Mouse (Mus musculus) heart, embryonic 15.5 days (tissue): Measurements from ENCODE around the gene Nudt3. TPM values are rescaled to one million over a fixed set of nuclear protein-coding genes. Genes with fewer than 3 reads are reported as not detected.

Source experiments
- ATAC-seq: fragments of 200-750 bp; cut with Nextera tagmentation; replicated peaks from 2 replicates; pipeline ENCODE4 v1.8.0; 2017; ENCODE audit warnings: low read depth, moderate TSS enrichment; ENCODE audit not compliant: insufficient number of reproducible peaks, insufficient read depth, low FRiP score
- H3K27ac ChIP-seq: fragments of 300-500 bp; sonication (generic); 2 replicates; pipeline ENCODE4 v1.5.1; 2015; ENCODE audit warnings: mild to moderate bottlenecking, inconsistent platforms
- H3K27me3 ChIP-seq: fragments of 300-500 bp; sonication (generic); 2 replicates; pipeline ENCODE4 v1.6.1; 2015; ENCODE audit warnings: inconsistent platforms
- H3K36me3 ChIP-seq: fragments of 300-500 bp; sonication (generic); 2 replicates; pipeline ENCODE4 v1.6.1; 2015; ENCODE audit warnings: mild to moderate bottlenecking, inconsistent platforms
- H3K4me1 ChIP-seq: fragments of 300-500 bp; sonication (generic); replicated peaks from 2 replicates; pipeline ENCODE4 v1.6.1; 2015; ENCODE audit warnings: inconsistent platforms
- H3K4me2 ChIP-seq: fragments of 300-500 bp; sonication (generic); 2 replicates; pipeline ENCODE4 v1.6.1; 2015; ENCODE audit warnings: inconsistent platforms, mild to moderate bottlenecking, moderate library complexity
- H3K4me3 ChIP-seq: fragments of 300-500 bp; sonication (generic); 2 replicates; pipeline ENCODE4 v1.5.1; 2015; ENCODE audit warnings: mild to moderate bottlenecking, inconsistent platforms
- H3K9ac ChIP-seq: fragments of 300-500 bp; sonication (generic); 2 replicates; pipeline ENCODE4 v1.6.1; 2015; ENCODE audit warnings: mild to moderate bottlenecking, inconsistent platforms
- H3K9me3 ChIP-seq: fragments of 300-500 bp; sonication (generic); replicated peaks from 2 replicates; pipeline ENCODE4 v1.6.1; 2016; ENCODE audit warnings: inconsistent platforms
- WGBS: fragments of 180-500 bp; shearing (Covaris S2); methylation state at CpG from one replicate; pipeline ENCODE4 v1.1.7; 2015; ENCODE audit warnings: mixed read lengths; 5-methylcytosine and 5-hydroxymethylcytosine counted together
- polyA plus RNA-seq: library from polyadenylated mRNA; unstranded; fragments of >200 nt; fragmentation: Nextera tagmentation; extraction: Ambion mirVana; gene quantifications from 2 replicates; pipeline ENCODE4 v1.2.1, GENCODE M21; 2015

Nudt3 gene
- polyA plus RNA-seq, 1 experiment from 2014 or later, result 132 TPM

DNA sequence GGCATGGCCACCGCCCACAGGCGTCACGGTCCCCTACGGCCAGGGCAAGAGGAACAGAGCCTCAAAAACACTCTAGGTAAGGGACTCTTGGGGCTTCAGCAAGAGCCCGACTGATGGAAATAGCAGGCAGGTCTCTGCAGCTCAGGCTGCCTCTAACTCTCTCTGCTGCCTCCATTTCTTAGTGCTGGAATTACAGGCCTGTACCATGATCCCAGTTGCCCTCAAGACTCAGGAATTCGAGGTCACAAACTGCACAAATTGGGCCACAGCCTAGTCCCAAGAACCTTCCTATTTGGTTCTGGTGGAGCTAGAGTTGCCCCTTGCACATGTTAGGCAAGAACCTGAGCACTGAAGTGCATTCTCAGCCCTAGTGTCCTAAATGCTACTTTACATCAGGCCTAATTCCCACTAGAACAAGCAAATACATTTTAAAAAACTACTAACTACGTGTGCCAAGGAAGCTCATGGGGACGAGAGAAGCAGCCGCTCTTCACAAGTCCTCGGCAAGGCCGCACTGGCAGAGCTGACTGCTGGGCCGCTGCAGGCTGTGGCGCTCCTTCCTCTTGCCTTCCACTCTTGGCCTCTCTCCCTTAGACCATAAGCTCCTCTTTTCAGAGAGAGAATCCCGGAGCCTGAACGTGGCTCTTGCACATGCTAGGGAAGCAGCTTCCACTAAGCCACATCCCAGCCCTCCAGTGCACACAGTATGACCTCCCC is 27.5 kb downstream of the Nudt3 start:
- no peaks in the 10 kb centered on the region for H3K27me3 ChIP-seq
- peak overlapping the region; percentile 5; the same call in 1 of the 2 replicates for H3K4me2 ChIP-seq
- H3K27ac ChIP-seq, result peak overlapping the region; percentile 97
- WGBS, result 51% methylated on average over 15 of the region's 15 CpGs
- ATAC-seq, result no peak; the same call in 1 of the 2 replicates
- H3K4me1 ChIP-seq, result peaks cover 74% of the 10 kb centered on the region
- H3K4me3 ChIP-seq, result no peak overlapping the region
- H3K36me3 ChIP-seq, result peaks cover 25% of the 10 kb centered on the region
- peak overlapping the region; percentile 30; the same call in 1 of the 2 replicates for H3K9ac ChIP-seq
- H3K9me3 ChIP-seq, result no peaks in the 10 kb centered on the region

DNA sequence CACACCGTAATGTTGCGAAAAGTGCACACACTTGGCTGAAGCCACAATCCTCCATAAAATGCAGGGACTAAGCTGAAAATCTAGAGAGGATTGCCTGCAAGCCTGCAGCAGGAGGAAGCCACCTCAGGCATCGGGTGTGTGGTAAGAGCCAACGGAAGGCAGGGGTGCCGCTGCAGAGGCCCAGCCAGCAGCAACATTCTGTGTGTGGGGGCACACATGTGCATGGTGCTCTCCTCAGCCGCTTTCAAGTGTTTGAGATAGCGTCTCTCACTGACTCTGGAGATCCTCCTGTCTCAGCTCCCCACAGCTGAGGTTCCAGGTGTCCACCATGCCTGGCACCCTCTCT is 30.8 kb downstream of the Nudt3 start:
- ATAC-seq, result no peak
- 86% methylated on average over 7 of the region's 7 CpGs for WGBS
- H3K27ac ChIP-seq, result no peak overlapping the region
- peaks cover 82% of the 10 kb centered on the region for H3K4me1 ChIP-seq
- H3K9ac ChIP-seq, result no peak overlapping the region
- no peak overlapping the region for H3K4me3 ChIP-seq
- peaks cover 25% of the 10 kb centered on the region for H3K36me3 ChIP-seq
- H3K27me3 ChIP-seq, result no peaks in the 10 kb centered on the region
- no peak overlapping the region for H3K4me2 ChIP-seq
- H3K9me3 ChIP-seq, result no peaks in the 10 kb centered on the region

DNA sequence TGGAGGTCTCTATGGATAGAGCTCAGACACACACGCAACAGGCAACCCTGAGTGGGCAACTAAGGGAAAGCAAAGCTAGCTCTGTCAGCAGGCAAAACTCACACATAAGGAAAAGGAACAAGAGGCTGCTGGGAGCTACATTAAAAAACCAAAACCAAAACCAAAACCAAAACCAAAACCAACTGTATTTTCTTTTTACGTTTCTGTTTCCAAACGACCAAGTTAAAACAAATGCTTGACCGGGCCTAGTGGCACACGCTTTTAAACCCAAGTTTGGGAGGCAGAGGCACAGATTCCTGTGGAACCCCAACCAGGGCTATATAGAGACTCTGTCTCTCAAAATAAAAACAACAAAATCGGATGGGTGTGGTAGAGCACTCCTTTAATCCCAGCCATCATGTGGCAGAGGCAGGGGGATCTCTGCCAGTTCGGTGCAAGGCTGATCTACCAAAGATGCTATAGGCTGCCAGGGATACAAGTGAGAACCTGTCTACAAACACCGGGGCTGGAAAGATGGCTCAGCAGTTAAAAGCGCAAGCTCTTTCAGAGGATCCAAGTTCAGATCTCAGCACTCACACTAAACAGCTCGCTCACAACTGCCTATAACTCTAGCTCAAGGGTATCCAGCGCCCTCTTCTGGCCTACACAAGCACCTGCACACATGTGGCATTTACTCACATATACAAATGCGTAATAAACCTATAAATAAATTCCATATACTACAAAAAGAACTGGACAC is 31.3 kb downstream of the Nudt3 start:
- Histone ChIP-seq H3K4me1 (peaks cover 82% of the 10 kb centered on the region), H3K27me3 (no peaks in the 10 kb centered on the region), H3K36me3 (peaks cover 25% of the 10 kb centered on the region), H3K4me3 (no peak overlapping the region), H3K9me3 (no peaks in the 10 kb centered on the region), H3K27ac (peak overlapping the region; percentile 39), H3K4me2 (no peak overlapping the region), H3K9ac (no peak overlapping the region)
- 84% methylated on average over 12 of the region's 12 CpGs for WGBS
- ATAC-seq, result no peak

DNA sequence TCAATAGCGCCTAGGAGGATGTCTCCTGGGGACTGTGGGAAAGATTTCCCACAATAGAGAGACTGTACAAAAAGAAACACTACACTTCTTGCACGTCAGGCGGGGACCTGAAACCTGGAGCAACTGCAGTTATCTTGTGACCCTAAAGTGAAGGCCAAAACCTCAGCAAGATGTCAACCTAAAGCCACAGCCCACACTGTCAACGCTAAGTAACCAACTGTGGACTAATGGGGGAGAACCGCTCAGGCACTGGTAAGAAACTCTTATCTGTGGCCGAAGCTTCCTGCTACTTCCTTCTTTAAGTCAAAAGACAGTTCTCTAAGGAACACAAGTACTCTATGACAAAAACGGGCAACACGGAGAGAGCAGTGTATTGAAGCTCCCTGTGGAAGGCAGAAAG is 35.1 kb downstream of the Nudt3 start:
- peaks cover 74% of the 10 kb centered on the region for H3K4me1 ChIP-seq
- no peak for ATAC-seq
- H3K4me3 ChIP-seq, result no peak overlapping the region
- no peak overlapping the region for H3K9ac ChIP-seq
- H3K36me3 ChIP-seq, result peaks cover 25% of the 10 kb centered on the region; the same call in 1 of the 2 replicates
- H3K4me2 ChIP-seq, result no peak overlapping the region
- H3K27ac ChIP-seq, result peak overlapping the region; percentile 95
- no peaks in the 10 kb centered on the region for H3K9me3 ChIP-seq
- WGBS, result 54% methylated on average over 8 of the region's 8 CpGs
- H3K27me3 ChIP-seq, result no peaks in the 10 kb centered on the region

DNA sequence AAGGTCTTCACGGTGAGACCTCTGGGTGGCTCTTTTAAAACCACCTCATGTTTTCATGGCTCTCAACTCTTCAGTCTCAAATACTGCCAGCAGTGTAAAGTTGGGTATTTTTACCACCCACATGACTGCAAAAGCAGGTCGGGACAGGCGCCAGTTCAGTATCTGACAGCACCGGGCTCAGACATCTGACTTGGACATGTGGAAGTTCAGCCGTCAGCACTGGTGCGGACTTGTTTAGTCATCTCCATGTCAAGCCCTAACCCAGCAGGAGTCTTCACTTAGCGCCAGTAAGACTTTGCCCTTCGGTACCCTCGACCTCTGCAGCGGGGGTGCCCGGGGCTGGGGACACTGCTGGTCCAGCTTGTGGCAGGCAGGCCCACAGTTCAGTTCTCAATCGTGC is 36.0 kb downstream of the Nudt3 start:
- H3K9me3 ChIP-seq, result no peaks in the 10 kb centered on the region
- peaks cover 26% of the 10 kb centered on the region for H3K36me3 ChIP-seq
- 31% methylated on average over 12 of the region's 12 CpGs for WGBS
- peak overlapping the region; percentile 46 for H3K4me2 ChIP-seq
- peak; percentile 78 for ATAC-seq
- H3K9ac ChIP-seq, result peak overlapping the region; percentile 44; the same call in 1 of the 2 replicates
- H3K4me3 ChIP-seq, result no peak overlapping the region
- H3K4me1 ChIP-seq, result peaks cover 73% of the 10 kb centered on the region
- H3K27ac ChIP-seq, result peak overlapping the region; percentile 95
- no peaks in the 10 kb centered on the region for H3K27me3 ChIP-seq

DNA sequence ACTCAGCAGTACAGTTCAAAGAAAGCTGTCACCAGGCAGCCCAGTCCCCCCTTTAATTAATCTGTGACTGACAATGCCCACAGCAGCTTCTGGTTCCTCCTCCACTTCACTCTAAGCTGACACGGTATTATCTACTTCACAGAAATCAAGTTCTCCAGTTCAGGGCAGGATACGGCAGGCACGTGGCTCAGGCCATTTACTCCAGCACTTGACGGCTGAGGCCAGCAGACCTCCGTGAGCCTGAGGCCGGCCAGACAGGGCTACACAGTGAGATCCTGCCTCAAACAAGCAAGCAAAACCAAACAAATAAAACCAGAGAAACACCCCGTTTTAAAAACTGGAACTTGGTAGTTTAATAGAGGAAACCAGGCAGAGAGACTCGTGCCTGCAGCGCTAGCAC is 36.6 kb downstream of the Nudt3 start:
- peak overlapping the region; percentile 44; the same call in 1 of the 2 replicates for H3K9ac ChIP-seq

DNA sequence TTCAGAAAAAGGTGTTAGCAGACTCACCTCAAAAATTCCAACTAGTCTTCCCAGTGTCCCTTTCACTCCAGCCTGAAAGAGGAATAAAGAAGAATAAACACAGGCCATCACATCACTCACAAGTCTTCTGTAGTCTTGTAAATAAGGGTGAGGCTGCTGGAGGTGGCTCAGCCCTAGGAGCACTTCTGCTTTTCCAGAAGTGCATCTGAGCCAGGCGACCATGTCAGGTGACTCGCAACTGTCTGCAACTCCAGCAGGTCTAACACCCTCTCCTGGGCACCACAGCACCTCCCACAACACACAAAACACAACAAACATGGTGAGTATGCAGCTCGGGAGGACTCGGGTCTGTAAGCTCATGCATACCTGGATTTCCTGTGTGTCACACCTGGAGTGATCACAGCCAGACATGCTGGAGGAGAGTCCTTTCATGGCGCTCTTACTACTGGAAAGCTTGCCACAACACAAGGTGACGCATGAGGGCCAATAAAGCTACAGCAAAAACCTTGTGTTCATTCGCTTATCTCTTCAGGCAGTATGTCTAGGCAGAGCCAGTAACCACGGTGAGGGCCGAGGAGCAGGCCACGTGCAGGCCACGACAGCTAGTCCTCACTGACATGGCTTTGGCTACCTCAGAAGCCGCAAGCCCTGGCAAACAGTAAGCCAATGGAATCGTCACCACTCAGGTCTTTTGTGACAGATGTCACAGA is 40.0 kb downstream of the Nudt3 start:
- 76% methylated on average over 13 of the region's 13 CpGs for WGBS
- ATAC-seq, result no peak
- Histone ChIP-seq H3K4me3 (no peak overlapping the region), H3K4me2 (no peak overlapping the region), H3K4me1 (peaks cover 41% of the 10 kb centered on the region), H3K9ac (no peak overlapping the region), H3K27ac (no peak overlapping the region), H3K36me3 (peaks cover 62% of the 10 kb centered on the region), H3K27me3 (no peaks in the 10 kb centered on the region), H3K9me3 (no peaks in the 10 kb centered on the region)

More for the DNA sequence above, 36.6 kb downstream of the Nudt3 start:
- Histone ChIP-seq H3K9me3 (no peaks in the 10 kb centered on the region), H3K27me3 (no peaks in the 10 kb centered on the region), H3K36me3 (peaks cover 32% of the 10 kb centered on the region), H3K4me1 (peaks cover 67% of the 10 kb centered on the region), H3K27ac (peak overlapping the region; percentile 95), H3K4me3 (no peak overlapping the region), H3K4me2 (peak overlapping the region; percentile 46)
- WGBS, result 42% methylated on average over 9 of the region's 9 CpGs
- peak; percentile 63; the same call in 1 of the 2 replicates for ATAC-seq

DNA sequence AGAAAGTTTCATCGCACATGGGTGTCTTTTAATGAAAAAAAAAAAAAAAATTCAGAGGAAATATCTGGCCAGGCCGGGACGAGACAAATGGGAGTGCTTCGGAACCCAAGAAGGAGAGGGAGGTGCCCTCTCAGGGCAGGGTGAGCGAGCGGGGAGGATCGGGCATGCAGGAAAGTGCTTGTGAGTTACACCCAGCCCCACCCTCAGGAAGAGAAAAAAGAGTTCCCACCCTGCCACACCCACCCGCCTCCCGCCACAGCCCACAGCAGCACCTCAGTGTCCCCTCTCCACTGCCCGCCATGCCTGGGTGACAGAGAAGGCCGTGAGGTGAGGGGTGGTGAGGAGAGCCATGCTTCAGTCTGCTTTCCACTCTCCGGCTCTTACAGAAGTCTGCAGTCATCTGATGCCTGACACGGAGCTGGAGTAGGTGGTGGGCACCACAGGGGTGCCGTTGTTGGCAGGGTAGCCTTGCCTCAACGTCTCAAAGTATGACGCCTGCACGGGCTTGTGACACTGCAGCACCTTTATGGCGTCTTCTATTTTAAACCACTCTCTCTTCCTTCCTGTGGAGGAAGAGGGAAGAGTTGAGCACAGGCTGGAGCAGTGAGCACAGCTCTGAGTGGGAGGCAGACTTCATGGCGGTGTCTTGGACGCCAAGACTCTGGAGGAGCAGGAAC is 42.8 kb downstream of the Nudt3 start:
- ATAC-seq, result no peak
- no peak overlapping the region for H3K4me3 ChIP-seq
- H3K9ac ChIP-seq, result no peak overlapping the region
- H3K4me1 ChIP-seq, result peaks cover 30% of the 10 kb centered on the region
- no peak overlapping the region for H3K27ac ChIP-seq
- H3K36me3 ChIP-seq, result peaks cover 75% of the 10 kb centered on the region
- WGBS, result 82% methylated on average over 20 of the region's 20 CpGs
- no peak overlapping the region for H3K4me2 ChIP-seq
- H3K27me3 ChIP-seq, result no peaks in the 10 kb centered on the region
- no peaks in the 10 kb centered on the region for H3K9me3 ChIP-seq

DNA sequence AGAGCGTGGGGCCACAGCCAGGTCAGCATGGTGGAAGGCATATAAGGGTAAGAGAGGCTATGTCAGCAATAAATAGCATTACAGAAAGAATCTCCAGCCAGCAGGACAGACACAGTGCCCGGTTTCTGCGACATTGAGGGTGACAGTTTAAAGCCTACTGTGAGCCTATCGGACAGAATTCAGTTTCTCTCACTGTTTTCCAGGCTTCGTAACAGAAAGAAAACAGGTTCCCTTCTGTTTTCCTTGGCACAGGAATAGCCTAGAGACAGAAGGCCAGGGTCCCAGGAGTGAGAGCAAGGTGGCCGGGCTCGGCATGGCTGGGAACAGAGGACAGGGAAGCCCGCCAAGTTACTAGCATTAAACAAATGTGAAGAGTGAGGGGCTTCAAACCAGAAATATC is 43.5 kb downstream of the Nudt3 start:
- Histone ChIP-seq H3K9me3 (no peaks in the 10 kb centered on the region), H3K4me2 (no peak overlapping the region), H3K4me1 (peaks cover 37% of the 10 kb centered on the region), H3K27me3 (no peaks in the 10 kb centered on the region), H3K36me3 (peaks cover 68% of the 10 kb centered on the region), H3K4me3 (no peak overlapping the region), H3K27ac (0 out of 2 replicates have a peak overlapping the region, but pooled peaks have one; percentile 20), H3K9ac (no peak overlapping the region)
- no peak for ATAC-seq
- 77% methylated on average over 8 of the region's 8 CpGs for WGBS

DNA sequence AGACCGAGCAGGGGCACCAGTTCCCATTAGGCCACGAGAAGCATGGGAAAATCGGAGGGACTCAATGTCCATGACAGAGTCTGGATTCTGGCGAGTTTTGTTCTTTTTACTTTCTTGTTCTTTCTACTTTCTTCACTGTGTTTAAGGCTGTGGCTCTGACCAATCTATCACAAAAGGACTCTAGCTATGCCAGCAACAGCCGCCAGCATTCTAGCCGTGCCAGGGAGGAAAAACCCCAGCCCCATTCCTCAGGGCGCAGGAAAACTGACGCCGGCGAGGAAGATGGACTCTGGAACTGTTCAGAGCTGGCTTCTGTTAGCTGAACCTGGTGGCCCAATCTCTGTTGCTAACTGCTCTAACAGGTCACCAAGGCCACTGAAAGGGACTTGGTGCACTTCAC is 44.8 kb downstream of the Nudt3 start:
- no peaks in the 10 kb centered on the region for H3K27me3 ChIP-seq
- peaks cover 43% of the 10 kb centered on the region for H3K4me1 ChIP-seq
- WGBS, result 93% methylated on average over 10 of the region's 10 CpGs
- H3K27ac ChIP-seq, result no peak overlapping the region
- H3K4me2 ChIP-seq, result no peak overlapping the region
- H3K36me3 ChIP-seq, result peaks cover 68% of the 10 kb centered on the region
- no peaks in the 10 kb centered on the region for H3K9me3 ChIP-seq
- no peak overlapping the region for H3K4me3 ChIP-seq
- no peak overlapping the region for H3K9ac ChIP-seq
- no peak for ATAC-seq

DNA sequence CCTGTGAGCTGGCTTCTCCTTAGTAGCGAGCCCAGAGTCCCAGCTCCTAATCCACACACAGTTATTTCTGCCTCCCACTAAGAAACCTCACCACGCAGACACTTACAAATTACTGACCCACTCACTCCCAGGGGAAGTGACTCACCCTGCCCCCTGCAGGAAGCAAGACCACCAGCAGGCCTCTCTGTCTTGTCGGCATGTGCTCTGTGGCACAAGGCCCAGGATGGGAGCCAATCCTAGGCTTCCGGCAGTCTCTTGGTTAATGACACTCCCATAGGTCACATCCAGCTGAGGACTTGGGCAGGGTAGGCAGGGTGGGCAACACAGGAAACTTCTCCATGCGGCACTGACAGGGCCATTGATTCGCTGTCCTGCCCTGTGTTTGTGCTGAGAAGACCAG is 45.8 kb downstream of the Nudt3 start:
- Histone ChIP-seq H3K36me3 (peaks cover 58% of the 10 kb centered on the region), H3K27me3 (no peaks in the 10 kb centered on the region), H3K4me2 (no peak overlapping the region), H3K9ac (no peak overlapping the region), H3K4me3 (no peak overlapping the region), H3K27ac (no peak overlapping the region), H3K9me3 (no peaks in the 10 kb centered on the region), H3K4me1 (peaks cover 38% of the 10 kb centered on the region)
- 67% methylated on average over 6 of the region's 6 CpGs for WGBS
- 0 out of 2 replicates have a peak, but pooled peaks have one; percentile 24 for ATAC-seq
